Mouse (Mus musculus): ENCODE results near the gene Tead1. TPM values are rescaled to one million over a fixed set of nuclear protein-coding genes. Genes with fewer than 3 reads are reported as not detected.
A peak's percentile ranks its signal among the peaks of the same experiment; 100 is the strongest.

Tead1 gene
- polyA plus RNA-seq, 1 experiment from 2014 or later = 13.9 TPM

DNA sequence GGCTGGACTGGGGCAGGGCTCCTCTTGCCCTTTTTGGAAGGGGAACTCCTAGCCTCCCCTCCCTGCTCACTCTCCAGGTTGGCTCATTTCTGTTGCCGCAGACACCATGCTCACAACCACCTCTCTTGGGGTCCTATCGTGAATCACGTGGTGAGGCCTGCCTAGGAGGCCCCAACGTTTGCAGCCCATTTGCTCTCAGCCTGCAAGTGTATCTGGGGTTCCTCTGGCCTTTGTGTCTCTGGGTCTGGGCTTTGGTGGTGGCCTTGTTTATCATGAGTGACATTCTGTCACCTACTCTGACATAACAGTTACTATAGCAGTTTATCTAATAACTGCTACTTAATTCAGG, 41.8 kb downstream of the Tead1 start:
- 14% methylated on average over 4 of the region's 4 CpGs for WGBS
- TF ChIP-seq CTCF (IDR thresholded peaks at IDR 0.05; ENCODE audit: low read depth) (no peak), EP300 (optimal IDR thresholded peaks at IDR 0.05) (no peak)
- Histone ChIP-seq H3K9ac (ENCODE audit: low read length) (0 out of 2 replicates have a peak overlapping the region, but pooled peaks have one; percentile 38), H3K4me3 (ENCODE audit: low read depth, low read length) (no peak overlapping the region), H3K4me1 (replicated peaks; ENCODE audit: control insufficient read depth, insufficient read depth) (peaks cover 10% of the 10 kb centered on the region), H3K27me3 (ENCODE audit: control insufficient read depth, insufficient read depth, low read length) (no peaks in the 10 kb centered on the region), H3K4me2 (replicated peaks; ENCODE audit: low read depth) (peak overlapping the region; percentile 45), H3K9me3 (ENCODE audit: control insufficient read depth, low read length) (no peaks in the 10 kb centered on the region), H3K36me3 (ENCODE audit: control insufficient read depth, insufficient read depth, low read length) (no peaks in the 10 kb centered on the region), H3K27ac (replicated peaks) (peak overlapping the region; percentile 82)
- ATAC-seq (ENCODE audit: low FRiP score, low TSS enrichment) = no peak; the same call in 1 of the 2 replicates
- DNase-seq (ENCODE audit: low spot score) = no peak

DNA sequence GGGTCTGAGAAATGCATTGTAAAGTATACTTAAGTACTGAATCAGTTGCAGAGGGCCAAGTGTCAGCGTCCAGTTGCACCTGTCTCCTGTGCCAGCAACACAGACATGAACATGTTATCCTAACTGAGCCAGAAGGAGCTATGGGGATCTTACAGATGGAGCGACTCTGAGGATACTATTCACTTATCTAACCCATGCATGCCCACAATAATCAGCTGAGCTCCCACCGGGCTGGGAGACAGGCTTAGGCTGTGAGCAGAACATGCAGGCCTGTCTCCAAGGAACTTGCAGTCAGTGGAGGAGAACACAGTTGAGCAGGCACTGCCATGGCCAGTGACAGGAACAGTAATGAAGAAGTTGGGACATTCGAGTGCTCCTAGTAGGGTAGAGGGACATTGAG, 42.7 kb downstream of the Tead1 start:
- no peaks in the 10 kb centered on the region for H3K9me3 ChIP-seq (ENCODE audit: control insufficient read depth, low read length)
- ATAC-seq (ENCODE audit: low FRiP score, low TSS enrichment) (no peak), DNase-seq (ENCODE audit: low spot score) (no peak)
- H3K4me2 ChIP-seq (replicated peaks; ENCODE audit: low read depth) = no peak overlapping the region
- no peaks in the 10 kb centered on the region for H3K36me3 ChIP-seq (ENCODE audit: control insufficient read depth, insufficient read depth, low read length)
- H3K27ac ChIP-seq (replicated peaks) = no peak overlapping the region
- no peaks in the 10 kb centered on the region for H3K27me3 ChIP-seq (ENCODE audit: control insufficient read depth, insufficient read depth, low read length)
- no peak for TF ChIP-seq CTCF (IDR thresholded peaks at IDR 0.05; ENCODE audit: low read depth)
- TF ChIP-seq EP300 (optimal IDR thresholded peaks at IDR 0.05) = no peak
- 73% methylated on average over 4 of the region's 4 CpGs for WGBS
- peaks cover 8% of the 10 kb centered on the region for H3K4me1 ChIP-seq (replicated peaks; ENCODE audit: control insufficient read depth, insufficient read depth)
- H3K4me3 ChIP-seq (ENCODE audit: low read depth, low read length) = no peak overlapping the region
- no peak overlapping the region for H3K9ac ChIP-seq (ENCODE audit: low read length)

GRCm38 (mm10) chr7:112728399-112728798, 49.3 kb downstream of the Tead1 start:
- Histone ChIP-seq H3K4me2 (replicated peaks; ENCODE audit: low read depth) (no peak overlapping the region), H3K9me3 (ENCODE audit: control insufficient read depth, low read length) (no peaks in the 10 kb centered on the region), H3K27ac (replicated peaks) (no peak overlapping the region), H3K27me3 (ENCODE audit: control insufficient read depth, insufficient read depth, low read length) (no peaks in the 10 kb centered on the region), H3K36me3 (ENCODE audit: control insufficient read depth, insufficient read depth, low read length) (no peaks in the 10 kb centered on the region), H3K4me3 (ENCODE audit: low read depth, low read length) (no peak overlapping the region), H3K4me1 (replicated peaks; ENCODE audit: control insufficient read depth, insufficient read depth) (peaks cover 2% of the 10 kb centered on the region; the same call in 1 of the 2 replicates), H3K9ac (ENCODE audit: low read length) (no peak overlapping the region)
- WGBS = 43% methylated on average over 2 of the region's 2 CpGs
- no peak for TF ChIP-seq EP300 (optimal IDR thresholded peaks at IDR 0.05)
- TF ChIP-seq CTCF (IDR thresholded peaks at IDR 0.05; ENCODE audit: low read depth) = no peak
- no peak for ATAC-seq (ENCODE audit: low FRiP score, low TSS enrichment)
- no peak for DNase-seq (ENCODE audit: low spot score)

GRCm38 (mm10) chr7:112730209-112730608, 51.1 kb downstream of the Tead1 start:
- Histone ChIP-seq H3K27ac (replicated peaks) (no peak overlapping the region), H3K4me1 (replicated peaks; ENCODE audit: control insufficient read depth, insufficient read depth) (peaks cover 2% of the 10 kb centered on the region; the same call in 1 of the 2 replicates)
- no peak for TF ChIP-seq EP300 (optimal IDR thresholded peaks at IDR 0.05)

GRCm38 (mm10) chr7:112731584-112731983, 52.5 kb downstream of the Tead1 start:
- H3K36me3 ChIP-seq (ENCODE audit: control insufficient read depth, insufficient read depth, low read length) = no peaks in the 10 kb centered on the region
- H3K27ac ChIP-seq (replicated peaks) = no peak overlapping the region
- H3K9ac ChIP-seq (ENCODE audit: low read length) = no peak overlapping the region
- H3K4me3 ChIP-seq (ENCODE audit: low read depth, low read length) = no peak overlapping the region
- no peak for TF ChIP-seq EP300 (optimal IDR thresholded peaks at IDR 0.05)
- WGBS = 69% methylated on average over 8 of the region's 8 CpGs
- H3K4me2 ChIP-seq (replicated peaks; ENCODE audit: low read depth) = no peak overlapping the region
- H3K4me1 ChIP-seq (replicated peaks; ENCODE audit: control insufficient read depth, insufficient read depth) = peaks cover 2% of the 10 kb centered on the region; the same call in 1 of the 2 replicates
- H3K27me3 ChIP-seq (ENCODE audit: control insufficient read depth, insufficient read depth, low read length) = no peaks in the 10 kb centered on the region
- H3K9me3 ChIP-seq (ENCODE audit: control insufficient read depth, low read length) = no peaks in the 10 kb centered on the region
- ATAC-seq (ENCODE audit: low FRiP score, low TSS enrichment) (no peak), DNase-seq (ENCODE audit: low spot score) (no peak)

More at GRCm38 (mm10) chr7:112730209-112730608, 51.1 kb downstream of the Tead1 start:
- no peak overlapping the region for H3K4me2 ChIP-seq (replicated peaks; ENCODE audit: low read depth)
- H3K9me3 ChIP-seq (ENCODE audit: control insufficient read depth, low read length) = no peaks in the 10 kb centered on the region
- no peak overlapping the region for H3K9ac ChIP-seq (ENCODE audit: low read length)
- DNase-seq (ENCODE audit: low spot score) (no peak), ATAC-seq (ENCODE audit: low FRiP score, low TSS enrichment) (no peak)
- no peaks in the 10 kb centered on the region for H3K27me3 ChIP-seq (ENCODE audit: control insufficient read depth, insufficient read depth, low read length)
- no peaks in the 10 kb centered on the region for H3K36me3 ChIP-seq (ENCODE audit: control insufficient read depth, insufficient read depth, low read length)
- 42% methylated on average over 5 of the region's 5 CpGs for WGBS
- H3K4me3 ChIP-seq (ENCODE audit: low read depth, low read length) = no peak overlapping the region

- TF ChIP-seq CTCF (IDR thresholded peaks at IDR 0.05; ENCODE audit: low read depth) (0 out of 2 replicates have a peak, but pooled peaks have one; percentile 5), EP300 (optimal IDR thresholded peaks at IDR 0.05) (no peak)
- H3K27me3 ChIP-seq (ENCODE audit: control insufficient read depth, insufficient read depth, low read length) = no peaks in the 10 kb centered on the region
- peaks cover 11% of the 10 kb centered on the region; the same call in 1 of the 2 replicates for H3K4me1 ChIP-seq (replicated peaks; ENCODE audit: control insufficient read depth, insufficient read depth)
- H3K9me3 ChIP-seq (ENCODE audit: control insufficient read depth, low read length) = no peaks in the 10 kb centered on the region
- ATAC-seq (ENCODE audit: low FRiP score, low TSS enrichment) (no peak), DNase-seq (ENCODE audit: low spot score) (no peak)
- H3K4me3 ChIP-seq (ENCODE audit: low read depth, low read length) = no peak overlapping the region
- no peak overlapping the region for H3K27ac ChIP-seq (replicated peaks)
- H3K4me2 ChIP-seq (replicated peaks; ENCODE audit: low read depth) = no peak overlapping the region
- 52% methylated on average over 6 of the region's 6 CpGs for WGBS
- H3K36me3 ChIP-seq (ENCODE audit: control insufficient read depth, insufficient read depth, low read length) = no peaks in the 10 kb centered on the region
- H3K9ac ChIP-seq (ENCODE audit: low read length) = no peak overlapping the region
Observed at GRCm38 (mm10) chr7:112739174-112739573, 60.1 kb downstream of the Tead1 start.
